12 mouse cellular contexts compared by ENCODE assay signal in genomic region chr19:17856741-17857140, GRCm38 (mm10). TPM values are rescaled to one million over a fixed set of nuclear protein-coding genes. Genes with fewer than 3 reads are reported as not detected.
DNase-seq lines count a peak whose midpoint lies in the region; ATAC-seq and TF ChIP-seq lines count a peak whose summit lies in the region.
"Had no signal": no experiment of that assay in that cellular context is flagged by ENCODE, and none has a peak within 500 bp of the region (broad histone marks: within the 10 kb centered on the region; RNA-seq: fewer than 3 reads in every experiment).

No protein-coding gene starts in this region.

- H3K36me3 ChIP-seq in forebrain, embryonic 14.5 days (ENCODE audit: control insufficient read depth, insufficient read depth, low read length), result no peaks in the 10 kb centered on the region
- H3K36me3 ChIP-seq in forebrain, embryonic 13.5 days (ENCODE audit: poor library complexity, severe bottlenecking), result no peaks in the 10 kb centered on the region
- H3K36me3 ChIP-seq in kidney, embryonic 16.5 days (ENCODE audit: insufficient read depth, low read length), result no peaks in the 10 kb centered on the region
- H3K36me3 ChIP-seq in midbrain, postnatal 0 days (ENCODE audit: insufficient read depth, low read length), result no peaks in the 10 kb centered on the region
- H3K36me3 ChIP-seq in midbrain, embryonic 15.5 days (replicated peaks), result no peaks in the 10 kb centered on the region
- H3K36me3 ChIP-seq: neural tube, embryonic 12.5 days had no signal

- H3K9ac ChIP-seq in forebrain, embryonic 14.5 days (ENCODE audit: low read length), result no peak overlapping the region
- H3K9ac ChIP-seq in forebrain, embryonic 13.5 days, result no peak overlapping the region
- H3K9ac ChIP-seq in kidney, embryonic 16.5 days (replicated peaks; ENCODE audit: low read length), result no peak overlapping the region
- H3K9ac ChIP-seq in midbrain, postnatal 0 days (replicated peaks; ENCODE audit: low read length, poor library complexity, severe bottlenecking), result no peak overlapping the region
- no peak overlapping the region for H3K9ac ChIP-seq in midbrain, embryonic 15.5 days
- H3K9ac ChIP-seq: neural tube, embryonic 12.5 days had no signal

- peaks cover 6% of the 10 kb centered on the region for H3K4me1 ChIP-seq in forebrain, embryonic 14.5 days (ENCODE audit: control insufficient read depth, insufficient read depth, low read length)
- H3K4me1 ChIP-seq in forebrain, embryonic 13.5 days, result peaks cover 9% of the 10 kb centered on the region
- H3K4me1 ChIP-seq in kidney, embryonic 16.5 days (ENCODE audit: insufficient read depth, low read length), result peaks cover 8% of the 10 kb centered on the region; the same call in 1 of the 2 replicates
- no peaks in the 10 kb centered on the region for H3K4me1 ChIP-seq in midbrain, postnatal 0 days (ENCODE audit: insufficient read depth, low read length)
- H3K4me1 ChIP-seq in midbrain, embryonic 15.5 days, result no peaks in the 10 kb centered on the region
- H3K4me1 ChIP-seq: neural tube, embryonic 12.5 days had no signal

- H3K4me3 ChIP-seq in forebrain, embryonic 14.5 days (ENCODE audit: low read depth, low read length), result no peak overlapping the region
- no peak overlapping the region for H3K4me3 ChIP-seq in forebrain, embryonic 13.5 days
- no peak overlapping the region for H3K4me3 ChIP-seq in kidney, embryonic 16.5 days (ENCODE audit: low read length)
- H3K4me3 ChIP-seq in midbrain, postnatal 0 days (ENCODE audit: low read depth, low read length), result no peak overlapping the region
- H3K4me3 ChIP-seq in midbrain, embryonic 15.5 days, result no peak overlapping the region
- H3K4me3 ChIP-seq: erythroblast, embryonic 14.5 days; neural tube, embryonic 12.5 days had no signal

- no peaks in the 10 kb centered on the region for H3K27me3 ChIP-seq in forebrain, embryonic 14.5 days (replicated peaks; ENCODE audit: control insufficient read depth, insufficient read depth, low read length)
- H3K27me3 ChIP-seq in forebrain, embryonic 13.5 days, result no peaks in the 10 kb centered on the region
- no peaks in the 10 kb centered on the region for H3K27me3 ChIP-seq in kidney, embryonic 16.5 days (ENCODE audit: insufficient read depth, low read length)
- no peaks in the 10 kb centered on the region for H3K27me3 ChIP-seq in midbrain, postnatal 0 days (ENCODE audit: insufficient read depth, low read length)
- H3K27me3 ChIP-seq in midbrain, embryonic 15.5 days (replicated peaks), result no peaks in the 10 kb centered on the region
- H3K27me3 ChIP-seq: neural tube, embryonic 12.5 days had no signal

- no peak overlapping the region for H3K4me2 ChIP-seq in forebrain, embryonic 14.5 days (ENCODE audit: low read length)
- H3K4me2 ChIP-seq in forebrain, embryonic 13.5 days, result no peak overlapping the region
- no peak overlapping the region for H3K4me2 ChIP-seq in kidney, embryonic 16.5 days (replicated peaks; ENCODE audit: low read depth, low read length)
- H3K4me2 ChIP-seq in midbrain, postnatal 0 days (ENCODE audit: low read depth, low read length, poor library complexity, severe bottlenecking), result no peak overlapping the region
- H3K4me2 ChIP-seq in midbrain, embryonic 15.5 days, result no peak overlapping the region
- H3K4me2 ChIP-seq: neural tube, embryonic 12.5 days had no signal

- peak; percentile 72 for TF ChIP-seq CTCF in midbrain, postnatal 0 days (IDR thresholded peaks at IDR 0.05)

- no peak overlapping the region for H3K27ac ChIP-seq in forebrain, embryonic 14.5 days (ENCODE audit: low read depth, low read length)
- no peak overlapping the region for H3K27ac ChIP-seq in forebrain, embryonic 13.5 days
- H3K27ac ChIP-seq in kidney, embryonic 16.5 days (ENCODE audit: low read length), result no peak overlapping the region
- H3K27ac ChIP-seq in midbrain, postnatal 0 days (ENCODE audit: low read depth, low read length), result no peak overlapping the region
- H3K27ac ChIP-seq in midbrain, embryonic 15.5 days, result no peak overlapping the region
- H3K27ac ChIP-seq: neural tube, embryonic 12.5 days had no signal

- no peaks in the 10 kb centered on the region for H3K9me3 ChIP-seq in forebrain, embryonic 14.5 days (replicated peaks; ENCODE audit: control insufficient read depth, low read length)
- H3K9me3 ChIP-seq in forebrain, embryonic 13.5 days (replicated peaks), result no peaks in the 10 kb centered on the region
- no peaks in the 10 kb centered on the region for H3K9me3 ChIP-seq in kidney, embryonic 16.5 days (ENCODE audit: low read length)
- no peaks in the 10 kb centered on the region for H3K9me3 ChIP-seq in midbrain, postnatal 0 days (ENCODE audit: low read length)
- H3K9me3 ChIP-seq in midbrain, embryonic 15.5 days, result no peaks in the 10 kb centered on the region
- H3K9me3 ChIP-seq: neural tube, embryonic 12.5 days had no signal

- no peak for ATAC-seq in forebrain, embryonic 14.5 days
- ATAC-seq in forebrain, embryonic 13.5 days, result no peak
- ATAC-seq in kidney, embryonic 16.5 days (ENCODE audit: low FRiP score, low TSS enrichment), result no peak
- ATAC-seq in midbrain, postnatal 0 days (ENCODE audit: low FRiP score), result no peak
- no peak for ATAC-seq in midbrain, embryonic 15.5 days (replicated peaks)

- 56% methylated on average over 3 of the region's 3 CpGs for WGBS in forebrain, embryonic 14.5 days
- WGBS in forebrain, embryonic 13.5 days, result 64% methylated on average over 3 of the region's 3 CpGs
- WGBS in kidney, embryonic 16.5 days, result 56% methylated on average over 3 of the region's 3 CpGs
- 63% methylated on average over 3 of the region's 3 CpGs for WGBS in midbrain, postnatal 0 days
- 64% methylated on average over 3 of the region's 3 CpGs for WGBS in midbrain, embryonic 15.5 days

- DNase-seq in forebrain, embryonic 14.5 days (ENCODE audit: low spot score), result peak; percentile 59
- peak; percentile 28 for DNase-seq in kidney, postnatal 10 days
- peak; percentile 61 for DNase-seq in midbrain, postnatal 0 days (ENCODE audit: low spot score)
- peak; percentile 60 for DNase-seq in retina, embryonic 14.5 days (ENCODE audit: low spot score)
- no peak for DNase-seq in gastrocnemius, adult 18-20 months (ENCODE audit: low spot score)
- DNase-seq: cerebellum, adult 11-12 months had no signal

RNA-seq across cellular contexts. Expression of gene Pcsk5, which starts 19.3 kb away (rescaled TPM):
- 3.8 and 5.1 TPM in 2 replicates for polyA plus RNA-seq in forebrain, embryonic 14.5 days (2014; fragmentation: Nextera tagmentation; extraction: Ambion mirVana)
- 5.2 and 5.4 TPM in 2 replicates for polyA plus RNA-seq in forebrain, embryonic 13.5 days (2015; fragmentation: Nextera tagmentation; extraction: Ambion mirVana)
- 24.4 and 26.3 TPM in 2 replicates for polyA plus RNA-seq in kidney, embryonic 16.5 days (2015; fragmentation: Nextera tagmentation; extraction: Ambion mirVana)
- 8.8 and 9.1 TPM in 2 replicates for total RNA-seq in midbrain, postnatal 0 days (2014; rRNA removed)
- 7.3 and 8.8 TPM in 2 replicates for polyA plus RNA-seq in midbrain, postnatal 0 days (2015; fragmentation: Nextera tagmentation; extraction: Ambion mirVana)
- polyA plus RNA-seq in midbrain, embryonic 15.5 days (2015; fragmentation: Nextera tagmentation; extraction: Ambion mirVana), result 7.6 and 8.3 TPM in 2 replicates
- total RNA-seq in gastrocnemius, adult 18-20 months (2021), result 1 to 10 TPM; 1.6 to 1.7 TPM
- total RNA-seq: megakaryocyte, adult 5-6 weeks had no signal
- polyA plus RNA-seq: erythroblast, embryonic 14.5 days had no signal
